Mouse (Mus musculus): ENCODE results near the gene Slc25a36. TPM values are rescaled to one million over a fixed set of nuclear protein-coding genes. Genes with fewer than 3 reads are reported as not detected.

The Slc25a36 gene
- polyA plus RNA-seq, 1 experiment from 2014 or later: 74.8 TPM

Other genes with a start within 250 kb of the Slc25a36 start
- 31.5 and 33.4 TPM in 2 replicates for gene Pxylp1, start 218.5 kb downstream of the Slc25a36 start, polyA plus RNA-seq (2015; fragmentation: Nextera tagmentation; extraction: Ambion mirVana)
- 59.6 and 62.4 TPM in 2 replicates for gene Spsb4, start 92.3 kb downstream of the Slc25a36 start, polyA plus RNA-seq (2015; fragmentation: Nextera tagmentation; extraction: Ambion mirVana)